Mouse (Mus musculus) spleen, postnatal 14 days (tissue): ENCODE measurements around the gene Ect2.

Source experiments
- DNase-seq, 2 experiments: peaks; one replicate each; pipeline ENCODE4 v3.0.0; 2021 to 2022; ENCODE audit warnings: low spot score in 2 of 2

Gene Ect2

GRCm38 (mm10) chr3:27156594-27156949, 2.9 kb upstream of the Ect2 start:
- DNase-seq, result no peak

- no peak for DNase-seq
Measured at GRCm38 (mm10) chr3:27155856-27156593, 2.3 kb upstream of the Ect2 start.

- no peak for DNase-seq
Measured at GRCm38 (mm10) chr3:27155051-27155855, 1.6 kb upstream of the Ect2 start.

GRCm38 (mm10) chr3:27154280-27154679, 602 bp upstream of the Ect2 start:
- DNase-seq, result no peak

GRCm38 (mm10) chr3:27153191-27153671, 447 bp downstream of the Ect2 start:
- DNase-seq, result peak in 1 of 2 experiments; percentile 21

- no peak for DNase-seq
Measured at GRCm38 (mm10) chr3:27145733-27146132, 7.9 kb downstream of the Ect2 start.

- no peak for DNase-seq
Measured at GRCm38 (mm10) chr3:27143570-27143969, 10.1 kb downstream of the Ect2 start.

GRCm38 (mm10) chr3:27140101-27140500, 13.6 kb downstream of the Ect2 start:
- DNase-seq, result no peak

- DNase-seq, result no peak
Measured at GRCm38 (mm10) chr3:27121864-27122450, 31.7 kb downstream of the Ect2 start.

GRCm38 (mm10) chr3:27120932-27121331, 32.7 kb downstream of the Ect2 start:
- DNase-seq, result no peak

- no peak for DNase-seq
Measured at GRCm38 (mm10) chr3:27118227-27118626, 35.5 kb downstream of the Ect2 start.

- DNase-seq, result no peak
Measured at GRCm38 (mm10) chr3:27110860-27111259, 42.8 kb downstream of the Ect2 start.

GRCm38 (mm10) chr3:27109109-27109508, 44.6 kb downstream of the Ect2 start:
- no peak for DNase-seq

GRCm38 (mm10) chr3:27107142-27107541, 46.5 kb downstream of the Ect2 start:
- no peak for DNase-seq

- no peak for DNase-seq
Measured at GRCm38 (mm10) chr3:27102965-27103364, 50.7 kb downstream of the Ect2 start.

GRCm38 (mm10) chr3:27098633-27099032, 55.0 kb downstream of the Ect2 start:
- DNase-seq, result no peak

- no peak for DNase-seq
Measured at GRCm38 (mm10) chr3:27086221-27086620, 67.5 kb downstream of the Ect2 start.

- no peak for DNase-seq
Measured at GRCm38 (mm10) chr3:27081229-27082060, 72.2 kb downstream of the Ect2 start.

- no peak for DNase-seq
Measured at GRCm38 (mm10) chr3:27080061-27080770, 73.5 kb downstream of the Ect2 start.

- DNase-seq, result no peak
Measured at GRCm38 (mm10) chr3:27073884-27074283, 79.8 kb downstream of the Ect2 start.

GRCm38 (mm10) chr3:27071706-27072105, 82.0 kb downstream of the Ect2 start:
- no peak for DNase-seq
